Comparison of ENCODE assay signal across 10 mouse cellular contexts in the genomic region with DNA sequence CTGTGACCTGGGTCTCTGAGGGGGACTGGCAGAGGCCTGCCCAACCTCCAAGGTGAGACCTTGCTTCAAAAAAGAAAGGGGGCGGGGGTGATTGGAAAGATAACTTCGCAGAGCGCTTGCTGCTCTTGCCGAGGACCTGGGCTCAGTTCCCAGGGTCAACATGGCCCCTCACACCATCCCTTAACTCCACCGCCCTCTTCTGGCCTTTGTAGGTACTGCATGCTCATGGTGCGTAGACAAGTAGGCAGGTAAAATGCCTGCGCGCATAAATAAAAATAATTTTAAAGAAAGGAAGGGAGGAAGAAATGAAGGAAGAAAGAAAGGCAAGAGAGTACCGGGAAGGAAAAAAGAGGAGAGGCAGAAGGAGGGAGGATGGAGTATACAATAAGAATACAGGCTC.
DNase-seq lines count a peak whose midpoint lies in the region; ATAC-seq and TF ChIP-seq lines count a peak whose summit lies in the region.
"Had no signal": no experiment of that assay in that cellular context is flagged by ENCODE, and none has a peak within 500 bp of the region (broad histone marks: within the 10 kb centered on the region; RNA-seq: fewer than 3 reads in every experiment).

No protein-coding gene starts in this region.

- TF ChIP-seq EP300 in ES-Bruce4 (IDR thresholded peaks at IDR 0.05; ENCODE audit: insufficient read depth, low read depth, low read length), result no peak

- no peaks in the 10 kb centered on the region; the same call in 1 of the 2 replicates for H3K27me3 ChIP-seq in kidney, postnatal 0 days (ENCODE audit: insufficient read depth, low read length)
- H3K27me3 ChIP-seq in kidney, embryonic 15.5 days, result peaks cover 8% of the 10 kb centered on the region; the same call in 1 of the 2 replicates
- no peaks in the 10 kb centered on the region for H3K27me3 ChIP-seq in ES-Bruce4 (ENCODE audit: control insufficient read depth, insufficient read depth, low read length, poor library complexity, severe bottlenecking)
- H3K27me3 ChIP-seq in forebrain, embryonic 16.5 days (replicated peaks; ENCODE audit: control insufficient read depth, insufficient read depth, low read length), result no peaks in the 10 kb centered on the region
- H3K27me3 ChIP-seq in hindbrain, embryonic 11.5 days (ENCODE audit: control insufficient read depth, insufficient read depth, low read length), result no peaks in the 10 kb centered on the region

- no peak overlapping the region for H3K4me2 ChIP-seq in kidney, postnatal 0 days (ENCODE audit: low read length)
- no peak overlapping the region for H3K4me2 ChIP-seq in kidney, embryonic 15.5 days
- H3K4me2 ChIP-seq in forebrain, embryonic 16.5 days (ENCODE audit: low read length), result no peak overlapping the region
- no peak overlapping the region for H3K4me2 ChIP-seq in hindbrain, embryonic 11.5 days (replicated peaks; ENCODE audit: low read depth, low read length)
- H3K4me2 ChIP-seq: hindbrain, embryonic 14.5 days had no signal

- H3K4me3 ChIP-seq in kidney, postnatal 0 days (replicated peaks; ENCODE audit: low read depth, low read length), result no peak overlapping the region
- no peak overlapping the region for H3K4me3 ChIP-seq in kidney, embryonic 15.5 days (replicated peaks)
- H3K4me3 ChIP-seq in ES-Bruce4 (ENCODE audit: low read depth, low read length), result no peak overlapping the region
- H3K4me3 ChIP-seq in forebrain, embryonic 16.5 days (replicated peaks; ENCODE audit: low read length), result no peak overlapping the region
- H3K4me3 ChIP-seq in hindbrain, embryonic 11.5 days (ENCODE audit: low read depth, low read length), result no peak overlapping the region
- H3K4me3 ChIP-seq: erythroblast, embryonic 14.5 days had no signal

- no peaks in the 10 kb centered on the region for H3K4me1 ChIP-seq in kidney, postnatal 0 days (replicated peaks; ENCODE audit: insufficient read depth, low read length)
- 0 out of 2 replicates have a peak, but pooled peaks cover 2% of the 10 kb centered on the region for H3K4me1 ChIP-seq in kidney, embryonic 15.5 days
- no peaks in the 10 kb centered on the region for H3K4me1 ChIP-seq in ES-Bruce4 (ENCODE audit: control insufficient read depth, insufficient read depth, low read length)
- peaks cover 20% of the 10 kb centered on the region for H3K4me1 ChIP-seq in forebrain, embryonic 16.5 days (replicated peaks; ENCODE audit: control insufficient read depth, insufficient read depth, low read length)
- peaks cover 5% of the 10 kb centered on the region for H3K4me1 ChIP-seq in hindbrain, embryonic 11.5 days (replicated peaks; ENCODE audit: control insufficient read depth, insufficient read depth, low read length)

- peak; percentile 54 for TF ChIP-seq CTCF in kidney, postnatal 0 days (IDR thresholded peaks at IDR 0.05; ENCODE audit: low read depth)
- peak; percentile 88 for TF ChIP-seq CTCF in ES-Bruce4 (IDR thresholded peaks at IDR 0.05; ENCODE audit: low read depth, low read length)

- no peak for TF ChIP-seq POLR2A in ES-Bruce4 (IDR thresholded peaks at IDR 0.05; ENCODE audit: insufficient read depth, low read length)

- no peak for DNase-seq in kidney, postnatal 0 days (ENCODE audit: low spot score)
- DNase-seq in B cell, adult 2 months, result peak; percentile 47
- no peak for DNase-seq in urinary bladder, postnatal 14 days (ENCODE audit: low spot score)
- DNase-seq in hindbrain, embryonic 11.5 days (ENCODE audit: low spot score), result no peak
- DNase-seq: adrenal gland, postnatal 25 days had no signal

- H3K36me3 ChIP-seq in kidney, postnatal 0 days (ENCODE audit: insufficient read depth, low read length), result no peaks in the 10 kb centered on the region
- H3K36me3 ChIP-seq in kidney, embryonic 15.5 days, result no peaks in the 10 kb centered on the region
- H3K36me3 ChIP-seq in ES-Bruce4 (ENCODE audit: control insufficient read depth, insufficient read depth, low read length, poor library complexity, severe bottlenecking), result no peaks in the 10 kb centered on the region
- no peaks in the 10 kb centered on the region for H3K36me3 ChIP-seq in forebrain, embryonic 16.5 days (ENCODE audit: control insufficient read depth, insufficient read depth)
- no peaks in the 10 kb centered on the region for H3K36me3 ChIP-seq in hindbrain, embryonic 11.5 days (ENCODE audit: control insufficient read depth, insufficient read depth, low read length)

- H3K9ac ChIP-seq in kidney, postnatal 0 days (ENCODE audit: low read depth, low read length), result no peak overlapping the region
- H3K9ac ChIP-seq in kidney, embryonic 15.5 days, result no peak overlapping the region
- H3K9ac ChIP-seq in ES-Bruce4 (ENCODE audit: low read depth, poor library complexity, severe bottlenecking), result no peak overlapping the region
- H3K9ac ChIP-seq in forebrain, embryonic 16.5 days (replicated peaks; ENCODE audit: low read depth, low read length), result no peak overlapping the region
- H3K9ac ChIP-seq in hindbrain, embryonic 11.5 days (ENCODE audit: low read depth, low read length), result no peak overlapping the region
- H3K9ac ChIP-seq: hindbrain, embryonic 14.5 days had no signal

- H3K9me3 ChIP-seq in kidney, postnatal 0 days (replicated peaks; ENCODE audit: low read length), result no peaks in the 10 kb centered on the region
- no peaks in the 10 kb centered on the region for H3K9me3 ChIP-seq in kidney, embryonic 15.5 days (replicated peaks)
- H3K9me3 ChIP-seq in ES-Bruce4 (replicated peaks; ENCODE audit: control insufficient read depth, insufficient read depth, low read length, poor library complexity, severe bottlenecking), result no peaks in the 10 kb centered on the region
- no peaks in the 10 kb centered on the region for H3K9me3 ChIP-seq in forebrain, embryonic 16.5 days (ENCODE audit: control insufficient read depth, low read length)
- no peaks in the 10 kb centered on the region for H3K9me3 ChIP-seq in hindbrain, embryonic 11.5 days (ENCODE audit: control insufficient read depth, low read length)

- no peak for ATAC-seq in kidney, postnatal 0 days (replicated peaks; ENCODE audit: low FRiP score, low read depth)
- ATAC-seq in kidney, embryonic 15.5 days (replicated peaks; ENCODE audit: low FRiP score), result no peak
- no peak for ATAC-seq in forebrain, embryonic 16.5 days
- ATAC-seq in hindbrain, embryonic 11.5 days (ENCODE audit: low FRiP score), result no peak

- 65% methylated on average over 9 of the region's 9 CpGs for WGBS in kidney, postnatal 0 days
- 67% methylated on average over 9 of the region's 9 CpGs for WGBS in kidney, embryonic 15.5 days
- 69% methylated on average over 9 of the region's 9 CpGs for WGBS in forebrain, embryonic 16.5 days
- WGBS in hindbrain, embryonic 11.5 days, result 65% methylated on average over 9 of the region's 9 CpGs

- H3K27ac ChIP-seq in kidney, postnatal 0 days, result no peak overlapping the region
- no peak overlapping the region for H3K27ac ChIP-seq in kidney, embryonic 15.5 days
- no peak overlapping the region for H3K27ac ChIP-seq in ES-Bruce4 (ENCODE audit: insufficient read depth, low read length)
- H3K27ac ChIP-seq in forebrain, embryonic 16.5 days (ENCODE audit: low read length), result peak overlapping the region; percentile 25
- H3K27ac ChIP-seq in hindbrain, embryonic 11.5 days (ENCODE audit: low read depth, low read length), result no peak overlapping the region

Comparison
In these comparisons a context has a peak if more than half of its experiments do, and no peak if none do; other contexts are left out.
1. DNase-seq: peak in B cell, adult 2 months (2 of 2); none in kidney, postnatal 0 days (single experiment), urinary bladder, postnatal 14 days (single experiment) and hindbrain, embryonic 11.5 days (single experiment).